Mouse (Mus musculus): ENCODE measurements at regions not wholly inside any gene's neighbourhood (a gene's known extent, or its start where the extent isn't known, plus 50 kb on each side); places are given as distances from the start of the nearest gene placed in this dataset.

GRCm38 (mm10) chr8:46420476-46420875 lies 50.4 kb upstream of the Acsl1 start:
- TF ChIP-seq CTCF (IDR thresholded peaks at IDR 0.05; ENCODE audit: low read depth, low read length) = no peak
- no peak for TF ChIP-seq GATA1 (IDR thresholded peaks at IDR 0.05; ENCODE audit: borderline replicate concordance, low read length)
- no peak for TF ChIP-seq TAL1 (conservative IDR thresholded peaks at IDR 0.05; ENCODE audit: low read depth, low read length)
- TF ChIP-seq POLR2AphosphoS5 (IDR thresholded peaks at IDR 0.05; ENCODE audit: insufficient replicate concordance, low read depth, low read length) = no peak
